ENCODE assay signal across 10 mouse cellular contexts in genomic region chr17:56266271-56266670, GRCm38 (mm10). TPM values are rescaled to one million over a fixed set of nuclear protein-coding genes. Genes with fewer than 3 reads are reported as not detected.
DNase-seq lines count a peak whose midpoint lies in the region.
"Had no signal": no experiment of that assay in that cellular context is flagged by ENCODE, and none has a peak within 500 bp of the region (broad histone marks: within the 10 kb centered on the region; RNA-seq: fewer than 3 reads in every experiment).

No protein-coding gene starts in this region.

- DNase-seq in frontal cortex, adult 2 months (ENCODE audit: extremely low spot score in 1 of 2, low spot score in 1 of 2) = peak; percentile 87 to 88
- no peak for DNase-seq in frontal cortex, postnatal 10 days (ENCODE audit: low spot score in 2 of 2)
- DNase-seq in lung, postnatal 36 days = peak; percentile 70
- no peak for DNase-seq in lung, postnatal 4 days
- DNase-seq in left cerebral cortex, postnatal 14 days (ENCODE audit: low spot score in 2 of 2) = peak; percentile 73 to 87
- peak; percentile 57 to 72 for DNase-seq in spleen, postnatal 4 days (ENCODE audit: low spot score in 2 of 2)
- no peak for DNase-seq in cerebellum, adult 18-20 months
- no peak for DNase-seq in retina, embryonic 14.5 days (ENCODE audit: low spot score)

- intact Hi-C loops in left cerebral cortex, postnatal 14 days (cut with DNase I) = no loop called here

RNA-seq across cellular contexts. Expression of gene Fem1a, which starts 9.7 kb away (rescaled TPM):
- polyA plus RNA-seq in frontal cortex, adult 2 months (2012; rRNA removed) = 23.7 and 24.1 TPM in 2 replicates
- 10 to 100 TPM; 39.1 to 41.0 TPM for total RNA-seq in left cerebral cortex, postnatal 14 days (2021)

RNA-seq across cellular contexts. Expression of gene Ticam1, which starts 10.3 kb away (rescaled TPM):
- polyA plus RNA-seq in frontal cortex, adult 2 months (2012; rRNA removed) = 4.5 and 5.0 TPM in 2 replicates
- 1 to 10 TPM; 5.5 to 5.9 TPM for total RNA-seq in left cerebral cortex, postnatal 14 days (2021)

RNA-seq across cellular contexts. Expression of gene Plin3, which starts 26.4 kb away (rescaled TPM):
- 10.8 and 11.2 TPM in 2 replicates for polyA plus RNA-seq in frontal cortex, adult 2 months (2012; rRNA removed)
- 1 to 10 TPM; 4.8 TPM for total RNA-seq in left cerebral cortex, postnatal 14 days (2021)

RNA-seq across cellular contexts. Expression of gene Arrdc5, which starts 33.8 kb away (rescaled TPM):
- not detected in 2 replicates for polyA plus RNA-seq in frontal cortex, adult 2 months (2012; rRNA removed)
- not detected for total RNA-seq in left cerebral cortex, postnatal 14 days (2021)
- total RNA-seq: G1E; left cerebral cortex, adult 8-10 months had no signal
- polyA plus RNA-seq: G1E had no signal

RNA-seq across cellular contexts. Expression of gene Uhrf1, which starts 36.9 kb away (rescaled TPM):
- polyA plus RNA-seq in frontal cortex, adult 2 months (2012; rRNA removed) = 1.8 and 2.1 TPM in 2 replicates
- 1 to 10 TPM; 2.1 to 2.8 TPM for total RNA-seq in left cerebral cortex, postnatal 14 days (2021)

Comparison
In these comparisons a context has a peak if more than half of its experiments do, and no peak if none do; other contexts are left out.
1. DNase-seq: peak in frontal cortex, adult 2 months (2 of 2), lung, postnatal 36 days (single experiment), left cerebral cortex, postnatal 14 days (2 of 2) and spleen, postnatal 4 days (2 of 2); none in frontal cortex, postnatal 10 days (0 of 2), lung, postnatal 4 days (0 of 2), cerebellum, adult 18-20 months (0 of 2) and retina, embryonic 14.5 days (single experiment).